Mouse (Mus musculus): ENCODE data around the gene Sema5b. TPM values are rescaled to one million over a fixed set of nuclear protein-coding genes. Genes with fewer than 3 reads are reported as not detected.

The Sema5b gene
- total and polyA plus RNA-seq, 2 experiments from 2014 or later: 11.4 to 46.5 TPM

GRCm38 (mm10) chr16:35542421-35542780 lies 1.5 kb downstream of the Sema5b start:
- H3K4me2 ChIP-seq (ENCODE audit: low read depth, low read length, poor library complexity, severe bottlenecking): peak overlapping the region; percentile 99
- peak overlapping the region; percentile 69 for H3K4me3 ChIP-seq (ENCODE audit: low read depth, low read length)
- peak overlapping the region; percentile 63 for H3K9ac ChIP-seq (replicated peaks; ENCODE audit: low read length, poor library complexity, severe bottlenecking)
- WGBS: 1% methylated on average over 26 of the region's 27 CpGs
- DNase-seq (ENCODE audit: low spot score): no peak
- 0 out of 2 replicates have a peak overlapping the region, but pooled peaks have one; percentile 26 for H3K27ac ChIP-seq (ENCODE audit: low read depth, low read length)
- H3K36me3 ChIP-seq (ENCODE audit: insufficient read depth, low read length): no peaks in the 10 kb centered on the region
- H3K4me1 ChIP-seq (ENCODE audit: insufficient read depth, low read length): no peaks in the 10 kb centered on the region
- no peak for TF ChIP-seq CTCF (IDR thresholded peaks at IDR 0.05)
- ATAC-seq (ENCODE audit: low FRiP score): no peak
- H3K9me3 ChIP-seq (ENCODE audit: low read length): no peaks in the 10 kb centered on the region
- peaks cover 8% of the 10 kb centered on the region for H3K27me3 ChIP-seq (ENCODE audit: insufficient read depth, low read length)

GRCm38 (mm10) chr16:35545723-35546122 lies 4.8 kb downstream of the Sema5b start:
- H3K9ac ChIP-seq (replicated peaks; ENCODE audit: low read length, poor library complexity, severe bottlenecking): no peak overlapping the region
- ATAC-seq (ENCODE audit: low FRiP score): no peak
- WGBS: 86% methylated on average over 4 of the region's 4 CpGs

GRCm38 (mm10) chr16:35547966-35548365 lies 7.0 kb downstream of the Sema5b start:
- H3K4me2 ChIP-seq (ENCODE audit: low read depth, low read length, poor library complexity, severe bottlenecking): no peak overlapping the region
- H3K27ac ChIP-seq (ENCODE audit: low read depth, low read length): no peak overlapping the region
- no peak overlapping the region for H3K4me3 ChIP-seq (ENCODE audit: low read depth, low read length)
- no peaks in the 10 kb centered on the region for H3K9me3 ChIP-seq (ENCODE audit: low read length)
- TF ChIP-seq CTCF (IDR thresholded peaks at IDR 0.05): no peak
- H3K27me3 ChIP-seq (ENCODE audit: insufficient read depth, low read length): no peaks in the 10 kb centered on the region
- DNase-seq (ENCODE audit: low spot score) (no peak), ATAC-seq (ENCODE audit: low FRiP score) (no peak)
- no peaks in the 10 kb centered on the region for H3K4me1 ChIP-seq (ENCODE audit: insufficient read depth, low read length)
- H3K36me3 ChIP-seq (ENCODE audit: insufficient read depth, low read length): no peaks in the 10 kb centered on the region
- no peak overlapping the region for H3K9ac ChIP-seq (replicated peaks; ENCODE audit: low read length, poor library complexity, severe bottlenecking)

More at GRCm38 (mm10) chr16:35545723-35546122, 4.8 kb downstream of the Sema5b start:
- peaks cover 5% of the 10 kb centered on the region; the same call in 1 of the 2 replicates for H3K27me3 ChIP-seq (ENCODE audit: insufficient read depth, low read length)
- H3K27ac ChIP-seq (ENCODE audit: low read depth, low read length): no peak overlapping the region
- no peak overlapping the region for H3K4me2 ChIP-seq (ENCODE audit: low read depth, low read length, poor library complexity, severe bottlenecking)
- TF ChIP-seq CTCF (IDR thresholded peaks at IDR 0.05): no peak
- no peaks in the 10 kb centered on the region for H3K36me3 ChIP-seq (ENCODE audit: insufficient read depth, low read length)
- no peak overlapping the region for H3K4me3 ChIP-seq (ENCODE audit: low read depth, low read length)
- no peak for DNase-seq (ENCODE audit: low spot score)
- no peaks in the 10 kb centered on the region for H3K9me3 ChIP-seq (ENCODE audit: low read length)
- H3K4me1 ChIP-seq (ENCODE audit: insufficient read depth, low read length): no peaks in the 10 kb centered on the region

GRCm38 (mm10) chr16:35549354-35549753 lies 8.4 kb downstream of the Sema5b start:
- H3K4me2 ChIP-seq (ENCODE audit: low read depth, low read length, poor library complexity, severe bottlenecking): no peak overlapping the region
- 95% methylated on average over 2 of the region's 2 CpGs for WGBS
- TF ChIP-seq CTCF (IDR thresholded peaks at IDR 0.05): no peak
- no peak overlapping the region for H3K9ac ChIP-seq (replicated peaks; ENCODE audit: low read length, poor library complexity, severe bottlenecking)
- H3K36me3 ChIP-seq (ENCODE audit: insufficient read depth, low read length): no peaks in the 10 kb centered on the region
- no peak for ATAC-seq (ENCODE audit: low FRiP score)
- no peaks in the 10 kb centered on the region for H3K4me1 ChIP-seq (ENCODE audit: insufficient read depth, low read length)
- no peaks in the 10 kb centered on the region for H3K9me3 ChIP-seq (ENCODE audit: low read length)
- H3K27ac ChIP-seq (ENCODE audit: low read depth, low read length): no peak overlapping the region
- H3K27me3 ChIP-seq (ENCODE audit: insufficient read depth, low read length): no peaks in the 10 kb centered on the region
- no peak for DNase-seq (ENCODE audit: low spot score)
- no peak overlapping the region for H3K4me3 ChIP-seq (ENCODE audit: low read depth, low read length)

- no peaks in the 10 kb centered on the region for H3K36me3 ChIP-seq (ENCODE audit: insufficient read depth, low read length)
- no peak overlapping the region for H3K9ac ChIP-seq (replicated peaks; ENCODE audit: low read length, poor library complexity, severe bottlenecking)
- H3K4me3 ChIP-seq (ENCODE audit: low read depth, low read length): no peak overlapping the region
- no peak overlapping the region for H3K4me2 ChIP-seq (ENCODE audit: low read depth, low read length, poor library complexity, severe bottlenecking)
- WGBS: 72% methylated on average over 15 of the region's 15 CpGs
- no peaks in the 10 kb centered on the region for H3K27me3 ChIP-seq (ENCODE audit: insufficient read depth, low read length)
- TF ChIP-seq CTCF (IDR thresholded peaks at IDR 0.05): no peak
- DNase-seq (ENCODE audit: low spot score): peak; percentile 37
- H3K27ac ChIP-seq (ENCODE audit: low read depth, low read length): no peak overlapping the region
- H3K9me3 ChIP-seq (ENCODE audit: low read length): no peaks in the 10 kb centered on the region
- ATAC-seq (ENCODE audit: low FRiP score): no peak
- H3K4me1 ChIP-seq (ENCODE audit: insufficient read depth, low read length): no peaks in the 10 kb centered on the region
Observed at GRCm38 (mm10) chr16:35555596-35556482, 14.9 kb downstream of the Sema5b start.

- H3K36me3 ChIP-seq (ENCODE audit: insufficient read depth, low read length): no peaks in the 10 kb centered on the region
- no peaks in the 10 kb centered on the region for H3K9me3 ChIP-seq (ENCODE audit: low read length)
- no peak overlapping the region for H3K27ac ChIP-seq (ENCODE audit: low read depth, low read length)
- ATAC-seq (ENCODE audit: low FRiP score) (no peak), DNase-seq (ENCODE audit: low spot score) (no peak)
- no peak overlapping the region for H3K4me3 ChIP-seq (ENCODE audit: low read depth, low read length)
- H3K4me1 ChIP-seq (ENCODE audit: insufficient read depth, low read length): no peaks in the 10 kb centered on the region
- TF ChIP-seq CTCF (IDR thresholded peaks at IDR 0.05): no peak
- H3K4me2 ChIP-seq (ENCODE audit: low read depth, low read length, poor library complexity, severe bottlenecking): no peak overlapping the region
- WGBS: 83% methylated on average over 6 of the region's 6 CpGs
- H3K9ac ChIP-seq (replicated peaks; ENCODE audit: low read length, poor library complexity, severe bottlenecking): no peak overlapping the region
- no peaks in the 10 kb centered on the region for H3K27me3 ChIP-seq (ENCODE audit: insufficient read depth, low read length)
Observed at GRCm38 (mm10) chr16:35557038-35557437, 16.1 kb downstream of the Sema5b start.
